Mouse (Mus musculus) gastrocnemius, adult 18-20 months (tissue): Measurements from ENCODE around the gene Svs2. TPM values are rescaled to one million over a fixed set of nuclear protein-coding genes. Genes with fewer than 3 reads are reported as not detected.

Experiments used
- total RNA-seq, 2 experiments: library from RNA; stranded (reverse); gene quantifications; 2 replicates each; pipeline ENCODE4 v1.2.3; 2021

Svs2 gene
- total RNA-seq, 2 experiments from 2014 or later, result not detected

Other genes starting within 250 kb of the Svs2 start
- 10 to 100 TPM; 39.3 to 42.4 TPM for gene Ywhab, start 243.5 kb downstream of the Svs2 start, total RNA-seq
- gene Pabpc1l, start 213.0 kb downstream of the Svs2 start, total RNA-seq, result under 1 TPM in 1 of 2 experiments, not detected in 1; 0.62 TPM
- 1 to 10 TPM; 8.3 to 9.2 TPM for gene Stk4, start 168.1 kb downstream of the Svs2 start, total RNA-seq
- 10 to 100 TPM; 15.8 to 16.3 TPM for gene Tomm34, start 167.3 kb downstream of the Svs2 start, total RNA-seq
- 1 to 10 TPM; 1.4 to 1.5 TPM for gene Kcns1, start 67.4 kb downstream of the Svs2 start, total RNA-seq
- gene Wfdc5, start 55.7 kb downstream of the Svs2 start, total RNA-seq, result under 1 TPM in 1 of 2 experiments, not detected in 1; 0.11 TPM
- gene Wfdc12, start 47.9 kb downstream of the Svs2 start, total RNA-seq, result not detected
- not detected for gene Wfdc15a, start 38.3 kb downstream of the Svs2 start, total RNA-seq
- not detected for gene Wfdc15b, start 16.8 kb downstream of the Svs2 start, total RNA-seq
- not detected for gene Svs3b, start 18.2 kb upstream of the Svs2 start, total RNA-seq
- not detected for gene Svs4, start 40.0 kb upstream of the Svs2 start, total RNA-seq
- gene Svs3a, start 50.8 kb upstream of the Svs2 start, total RNA-seq, result not detected
- not detected for gene Svs6, start 78.3 kb upstream of the Svs2 start, total RNA-seq
- gene Svs5, start 94.3 kb upstream of the Svs2 start, total RNA-seq, result not detected
- gene Slpi, start 150.6 kb upstream of the Svs2 start, total RNA-seq, result under 1 TPM in 1 of 2 experiments, not detected in 1; 0.73 TPM
- gene Rbpjl, start 164.7 kb upstream of the Svs2 start, total RNA-seq, result not detected
- gene Matn4, start 166.7 kb upstream of the Svs2 start, total RNA-seq, result under 1 TPM; 0.59 to 0.78 TPM
- gene Sdc4, start 205.4 kb upstream of the Svs2 start, total RNA-seq, result 10 to 100 TPM; 62.6 to 77.3 TPM
- 10 to 100 TPM; 26.0 to 26.2 TPM for gene Sys1, start 218.5 kb upstream of the Svs2 start, total RNA-seq
- 1 to 10 TPM; 3.8 to 6.5 TPM for gene Gm20458, start 222.5 kb upstream of the Svs2 start, total RNA-seq
- gene Trp53tg5, start 235.3 kb upstream of the Svs2 start, total RNA-seq, result not detected
- 10 to 100 TPM; 22.8 to 24.5 TPM for gene Dbndd2, start 247.6 kb upstream of the Svs2 start, total RNA-seq